In the genomic region with DNA sequence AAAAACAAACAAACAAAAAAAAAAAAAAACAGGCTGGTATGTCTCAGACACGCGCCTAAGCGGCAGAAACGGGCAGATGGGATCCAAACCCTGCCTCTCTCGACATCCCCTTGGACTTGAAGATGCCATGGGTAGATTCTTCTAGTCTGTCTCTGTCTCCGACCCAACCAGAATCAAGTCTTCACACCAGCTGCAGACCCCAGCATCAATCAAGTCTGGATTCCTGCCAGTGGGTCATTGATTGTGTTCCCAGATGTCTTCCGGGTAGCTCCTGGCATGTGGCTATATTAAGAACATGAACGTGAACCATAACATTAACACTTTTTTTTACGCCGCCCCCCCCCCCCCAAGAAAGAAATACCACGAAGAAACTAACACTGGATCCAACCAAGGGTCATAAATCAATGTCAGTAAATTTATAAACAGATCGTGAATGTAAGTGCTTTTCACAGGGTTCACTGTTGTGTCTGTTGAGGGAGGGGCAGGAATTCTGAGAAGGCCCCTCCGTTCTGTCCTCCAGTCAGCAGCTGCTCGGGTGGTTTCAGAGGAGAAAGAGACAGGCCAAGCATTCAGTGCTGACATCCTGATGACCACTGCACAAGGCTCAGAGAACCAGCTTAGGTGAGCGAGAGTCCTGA, we compare ENCODE assay signal across 26 mouse cellular contexts.
DNase-seq lines count a peak whose midpoint lies in the region; ATAC-seq and TF ChIP-seq lines count a peak whose summit lies in the region.
"Had no signal": no experiment of that assay in that cellular context is flagged by ENCODE, and none has a peak within 500 bp of the region (broad histone marks: within the 10 kb centered on the region; RNA-seq: fewer than 3 reads in every experiment).

No protein-coding gene starts in this region.

- TF ChIP-seq CTCF in lung, embryonic 14.5 days (IDR thresholded peaks at IDR 0.05; ENCODE audit: low read depth) = no peak
- TF ChIP-seq CTCF in stomach, postnatal 0 days (IDR thresholded peaks at IDR 0.05; ENCODE audit: low read depth) = no peak

- no peaks in the 10 kb centered on the region for H3K27me3 ChIP-seq in lung, embryonic 14.5 days (ENCODE audit: insufficient read depth, low read length)
- no peaks in the 10 kb centered on the region for H3K27me3 ChIP-seq in stomach, embryonic 14.5 days (ENCODE audit: control insufficient read depth, insufficient read depth, low read length)
- H3K27me3 ChIP-seq in stomach, postnatal 0 days (ENCODE audit: control insufficient read depth, insufficient read depth, low read length) = no peaks in the 10 kb centered on the region
- H3K27me3 ChIP-seq in limb, embryonic 13.5 days = peaks cover 38% of the 10 kb centered on the region
- H3K27me3 ChIP-seq: hindbrain, embryonic 15.5 days; liver, embryonic 12.5 days had no signal

- WGBS in lung, embryonic 14.5 days = 19% methylated on average over 15 of the region's 15 CpGs
- 29% methylated on average over 15 of the region's 15 CpGs for WGBS in stomach, embryonic 14.5 days
- 34% methylated on average over 15 of the region's 15 CpGs for WGBS in stomach, postnatal 0 days
- 40% methylated on average over 15 of the region's 15 CpGs for WGBS in limb, embryonic 13.5 days

- peak overlapping the region; percentile 37 for H3K4me2 ChIP-seq in lung, embryonic 14.5 days
- H3K4me2 ChIP-seq in stomach, embryonic 14.5 days (replicated peaks; ENCODE audit: low read depth, low read length) = 0 out of 2 replicates have a peak overlapping the region, but pooled peaks have one; percentile 5
- no peak overlapping the region for H3K4me2 ChIP-seq in stomach, postnatal 0 days (replicated peaks; ENCODE audit: low read depth)
- no peak overlapping the region for H3K4me2 ChIP-seq in limb, embryonic 13.5 days (replicated peaks)
- H3K4me2 ChIP-seq: forebrain, embryonic 13.5 days; heart, embryonic 15.5 days; hindbrain, embryonic 15.5 days; liver, embryonic 12.5 days had no signal

- H3K4me1 ChIP-seq in lung, embryonic 14.5 days (ENCODE audit: insufficient read depth) = peaks cover 9% of the 10 kb centered on the region; the same call in 1 of the 2 replicates
- peaks cover 17% of the 10 kb centered on the region; the same call in 1 of the 2 replicates for H3K4me1 ChIP-seq in stomach, embryonic 14.5 days (ENCODE audit: control insufficient read depth, insufficient read depth, low read length)
- H3K4me1 ChIP-seq in stomach, postnatal 0 days (replicated peaks; ENCODE audit: control insufficient read depth, insufficient read depth) = no peaks in the 10 kb centered on the region
- H3K4me1 ChIP-seq in limb, embryonic 13.5 days = peaks cover 44% of the 10 kb centered on the region
- H3K4me1 ChIP-seq: liver, embryonic 12.5 days had no signal

- no peak for TF ChIP-seq EP300 in stomach, postnatal 0 days (optimal IDR thresholded peaks at IDR 0.05)

- H3K9me3 ChIP-seq in lung, embryonic 14.5 days (ENCODE audit: low read depth, low read length) = no peaks in the 10 kb centered on the region
- H3K9me3 ChIP-seq in stomach, embryonic 14.5 days (ENCODE audit: control insufficient read depth, low read depth, low read length) = no peaks in the 10 kb centered on the region
- H3K9me3 ChIP-seq in stomach, postnatal 0 days (ENCODE audit: control insufficient read depth, low read length) = no peaks in the 10 kb centered on the region
- no peaks in the 10 kb centered on the region for H3K9me3 ChIP-seq in limb, embryonic 13.5 days
- H3K9me3 ChIP-seq: forebrain, embryonic 13.5 days; heart, embryonic 15.5 days; hindbrain, embryonic 15.5 days; liver, embryonic 12.5 days had no signal

- peak; percentile 77 for DNase-seq in lung, embryonic 14.5 days
- DNase-seq in lung, postnatal 25 days (ENCODE audit: low spot score) = no peak
- DNase-seq in stomach, postnatal 0 days (ENCODE audit: low spot score) = no peak
- DNase-seq in yolk sac, embryonic 10.5 days (ENCODE audit: low spot score) = peak; percentile 13
- no peak for DNase-seq in c-Kit-positive CD71-positive TER-119-positive erythroid progenitor cells, embryonic 14.5 days (ENCODE audit: low spot score)
- no peak for DNase-seq in right cerebral cortex, adult 2 months (ENCODE audit: low spot score in 2 of 2)
- DNase-seq: adrenal gland, postnatal 36 days; cerebellum, adult 18-20 months; cerebellum, postnatal 25 days; embryo, embryonic 11 days; gastrocnemius, adult 2 months; heart, postnatal 4 days; kidney, postnatal 14 days; lung, adult 18-20 months; right cerebral cortex, postnatal 25 days; spleen, adult 18-20 months; thymus, adult 18-20 months; thymus, postnatal 36 days had no signal

- no peak overlapping the region for H3K9ac ChIP-seq in lung, embryonic 14.5 days
- H3K9ac ChIP-seq in stomach, embryonic 14.5 days (replicated peaks; ENCODE audit: low read depth, low read length) = no peak overlapping the region
- no peak overlapping the region for H3K9ac ChIP-seq in stomach, postnatal 0 days (ENCODE audit: low read length)
- H3K9ac ChIP-seq in limb, embryonic 13.5 days = no peak overlapping the region
- H3K9ac ChIP-seq: forebrain, embryonic 13.5 days; heart, embryonic 15.5 days; hindbrain, embryonic 15.5 days; liver, embryonic 12.5 days had no signal

- H3K4me3 ChIP-seq in lung, embryonic 14.5 days (ENCODE audit: low read depth, low read length) = no peak overlapping the region
- H3K4me3 ChIP-seq in stomach, embryonic 14.5 days (ENCODE audit: low read depth, low read length) = no peak overlapping the region
- H3K4me3 ChIP-seq in stomach, postnatal 0 days (ENCODE audit: low read depth, low read length) = no peak overlapping the region
- H3K4me3 ChIP-seq in limb, embryonic 13.5 days = no peak overlapping the region
- H3K4me3 ChIP-seq: forebrain, embryonic 13.5 days; gastrocnemius, adult 2 months; heart, embryonic 15.5 days; hindbrain, embryonic 15.5 days; liver, embryonic 12.5 days; megakaryocyte, embryonic 14.5 days; myocyte had no signal

- H3K27ac ChIP-seq in lung, embryonic 14.5 days (ENCODE audit: low read depth) = no peak overlapping the region
- no peak overlapping the region for H3K27ac ChIP-seq in stomach, embryonic 14.5 days (ENCODE audit: low read length)
- no peak overlapping the region for H3K27ac ChIP-seq in stomach, postnatal 0 days (replicated peaks)
- H3K27ac ChIP-seq in limb, embryonic 13.5 days = no peak overlapping the region
- H3K27ac ChIP-seq: forebrain, embryonic 13.5 days; gastrocnemius, adult 2 months; heart, embryonic 15.5 days; hindbrain, embryonic 15.5 days; liver, embryonic 12.5 days had no signal

- peak; percentile 76; the same call in 1 of the 2 replicates for ATAC-seq in lung, embryonic 14.5 days (ENCODE audit: insufficient read depth)
- ATAC-seq in stomach, embryonic 14.5 days (ENCODE audit: insufficient number of reproducible peaks, insufficient read depth, low FRiP score, low read depth) = peak; percentile 62; the same call in 1 of the 2 replicates
- ATAC-seq in stomach, postnatal 0 days (ENCODE audit: low FRiP score, low TSS enrichment) = no peak; the same call in 1 of the 2 replicates
- 0 out of 2 replicates have a peak, but pooled peaks have one; percentile 29 for ATAC-seq in limb, embryonic 13.5 days (ENCODE audit: low FRiP score, low read depth)
- ATAC-seq: forebrain, embryonic 13.5 days; liver, embryonic 12.5 days had no signal

- H3K36me3 ChIP-seq in lung, embryonic 14.5 days (ENCODE audit: insufficient read depth) = no peaks in the 10 kb centered on the region
- H3K36me3 ChIP-seq in stomach, embryonic 14.5 days (ENCODE audit: control insufficient read depth, insufficient read depth, low read length) = no peaks in the 10 kb centered on the region
- no peaks in the 10 kb centered on the region for H3K36me3 ChIP-seq in stomach, postnatal 0 days (ENCODE audit: control insufficient read depth, insufficient read depth, low read length)
- no peaks in the 10 kb centered on the region for H3K36me3 ChIP-seq in limb, embryonic 13.5 days
- H3K36me3 ChIP-seq: heart, embryonic 15.5 days; hindbrain, embryonic 15.5 days; liver, embryonic 12.5 days had no signal

Comparison
In these comparisons a context has a peak if more than half of its experiments do, and no peak if none do; other contexts are left out.
1. DNase-seq: peak in lung, embryonic 14.5 days (single experiment) and yolk sac, embryonic 10.5 days (single experiment); none in lung, postnatal 25 days (single experiment), stomach, postnatal 0 days (single experiment), c-Kit-positive CD71-positive TER-119-positive erythroid progenitor cells, embryonic 14.5 days (single experiment) and right cerebral cortex, adult 2 months (0 of 2).
2. H3K4me2 ChIP-seq: peak in lung, embryonic 14.5 days (single experiment) and stomach, embryonic 14.5 days (single experiment); none in stomach, postnatal 0 days (single experiment) and limb, embryonic 13.5 days (single experiment).